Mouse (Mus musculus) left cerebral cortex, adult 6 months (tissue): Measurements from ENCODE around the gene Stmnd1. TPM values are rescaled to one million over a fixed set of nuclear protein-coding genes. Genes with fewer than 3 reads are reported as not detected.

Experiments
- long read RNA-seq, 2 experiments: library from polyadenylated mRNA; unstranded; transcript quantifications; one replicate each; pipeline ENCODE4 v2.0.0; 2019 to 2020
- polyA plus RNA-seq: library from polyadenylated mRNA; unstranded; fragments of <200 nt; fragmentation: Nextera tagmentation; gene quantifications from 2 replicates; pipeline ENCODE4 v1.2.3, GENCODE M21; 2021

The Stmnd1 gene
- polyA plus RNA-seq, result 0.15 TPM in 2 replicates
- long read RNA-seq, experiment 1, result 0 reads
- long read RNA-seq, experiment 2, result 0 reads

DNA sequence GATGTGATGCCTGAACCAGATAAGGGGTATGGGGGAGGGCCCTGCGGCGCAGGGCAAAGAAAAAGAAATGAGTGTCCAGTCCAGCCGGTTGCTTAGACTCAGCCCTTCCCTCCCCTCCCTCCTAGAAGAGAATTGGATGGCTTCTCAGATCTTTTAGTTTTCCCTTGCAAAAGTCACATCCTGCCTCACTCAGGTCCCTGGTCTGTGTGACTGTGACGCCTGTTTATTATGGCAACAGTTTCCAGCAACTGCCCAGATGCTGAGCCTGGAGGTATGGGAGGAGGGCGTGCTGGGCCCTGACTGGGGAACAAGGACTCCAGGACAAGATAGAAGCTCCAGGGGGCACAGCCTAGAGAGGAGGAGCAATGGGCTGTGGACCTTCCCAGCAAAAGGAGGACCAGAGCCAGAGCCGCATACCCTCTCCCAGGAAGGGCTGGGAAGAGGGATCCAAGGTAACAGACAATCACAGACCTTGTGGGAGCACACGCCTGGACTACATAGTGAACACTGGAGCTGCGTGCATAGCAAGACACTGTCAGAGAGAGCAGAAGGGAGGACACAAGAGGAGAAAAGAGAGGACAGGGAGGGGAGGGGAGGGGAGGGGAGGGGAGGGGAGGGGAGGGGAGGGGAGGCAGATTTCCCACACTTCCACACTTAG lies at the start of gene Stmnd1:
Stmnd1 (plus strand) TSS at position 269 of the 658 bp plus-strand sequence.

Other genes with a start within 250 kb of the Stmnd1 start
- gene Rbm24, start 144.7 kb downstream of the Stmnd1 start, polyA plus RNA-seq, result 6.3 and 8.4 TPM in 2 replicates
- 178 and 180 TPM in 2 replicates for gene Cap2, start 228.1 kb downstream of the Stmnd1 start, polyA plus RNA-seq